Mouse (Mus musculus) kidney, embryonic 15.5 days (tissue): Measurements from ENCODE around the gene Btbd11. TPM values are rescaled to one million over a fixed set of nuclear protein-coding genes. Genes with fewer than 3 reads are reported as not detected.

ENCODE experiments used
- ATAC-seq: fragments of 200-750 bp; cut with Nextera tagmentation; replicated peaks from 2 replicates; pipeline ENCODE4 v1.8.0; 2017; ENCODE audit warnings: moderate TSS enrichment; ENCODE audit not compliant: low FRiP score
- H3K27ac ChIP-seq: fragments of 300-500 bp; sonication (generic); 2 replicates; pipeline ENCODE4 v1.5.1; 2015; ENCODE audit warnings: mild to moderate bottlenecking, inconsistent platforms
- H3K27me3 ChIP-seq: fragments of 300-500 bp; sonication (generic); 2 replicates; pipeline ENCODE4 v1.6.1; 2015; ENCODE audit warnings: inconsistent platforms
- H3K36me3 ChIP-seq: fragments of 300-500 bp; sonication (generic); 2 replicates; pipeline ENCODE4 v1.6.1; 2015; ENCODE audit warnings: inconsistent platforms
- H3K4me1 ChIP-seq: fragments of 300-500 bp; sonication (generic); 2 replicates; pipeline ENCODE4 v1.6.1; 2015; ENCODE audit warnings: inconsistent platforms
- H3K4me2 ChIP-seq: fragments of 300-500 bp; sonication (generic); 2 replicates; pipeline ENCODE4 v1.6.1; 2015; ENCODE audit warnings: moderate library complexity, mild to moderate bottlenecking, inconsistent platforms
- H3K4me3 ChIP-seq: fragments of 300-500 bp; sonication (generic); replicated peaks from 2 replicates; pipeline ENCODE4 v1.5.1; 2015; ENCODE audit warnings: mild to moderate bottlenecking, inconsistent platforms
- H3K9ac ChIP-seq: fragments of 300-500 bp; sonication (generic); 2 replicates; pipeline ENCODE4 v1.6.1; 2015; ENCODE audit warnings: mild to moderate bottlenecking, inconsistent platforms
- H3K9me3 ChIP-seq: fragments of 300-500 bp; sonication (generic); replicated peaks from 2 replicates; pipeline ENCODE4 v1.6.1; 2016; ENCODE audit warnings: inconsistent platforms
- WGBS: fragments of 180-500 bp; shearing (Covaris S2); methylation state at CpG from one replicate; pipeline ENCODE4 v1.1.7; 2015; ENCODE audit warnings: mixed read lengths; 5-methylcytosine and 5-hydroxymethylcytosine counted together
- polyA plus RNA-seq: library from polyadenylated mRNA; unstranded; fragments of >200 nt; fragmentation: Nextera tagmentation; extraction: Ambion mirVana; gene quantifications from 2 replicates; pipeline ENCODE4 v1.2.1, GENCODE M21; 2015

The Btbd11 gene
- polyA plus RNA-seq, 1 experiment from 2014 or later: 12.2 TPM

GRCm38 (mm10) chr10:85437217-85437616 is 50.6 kb downstream of the Btbd11 start:
- no peaks in the 10 kb centered on the region for H3K9me3 ChIP-seq
- H3K27me3 ChIP-seq: no peaks in the 10 kb centered on the region
- WGBS: 88% methylated on average over 3 of the region's 3 CpGs
- ATAC-seq: no peak
- no peak overlapping the region for H3K27ac ChIP-seq
- H3K9ac ChIP-seq: no peak overlapping the region
- H3K4me3 ChIP-seq: no peak overlapping the region
- H3K36me3 ChIP-seq: no peaks in the 10 kb centered on the region
- H3K4me1 ChIP-seq: no peaks in the 10 kb centered on the region
- H3K4me2 ChIP-seq: no peak overlapping the region

GRCm38 (mm10) chr10:85443371-85443770 is 56.8 kb downstream of the Btbd11 start:
- no peak for ATAC-seq
- no peaks in the 10 kb centered on the region for H3K36me3 ChIP-seq

GRCm38 (mm10) chr10:85445891-85446290 is 59.3 kb downstream of the Btbd11 start:
- WGBS: 92% methylated on average over 3 of the region's 3 CpGs
- no peaks in the 10 kb centered on the region for H3K27me3 ChIP-seq
- ATAC-seq: no peak
- no peak overlapping the region for H3K9ac ChIP-seq
- no peaks in the 10 kb centered on the region for H3K36me3 ChIP-seq
- no peak overlapping the region for H3K27ac ChIP-seq
- no peak overlapping the region for H3K4me3 ChIP-seq
- H3K4me1 ChIP-seq: no peaks in the 10 kb centered on the region
- H3K9me3 ChIP-seq: no peaks in the 10 kb centered on the region
- H3K4me2 ChIP-seq: no peak overlapping the region

More at GRCm38 (mm10) chr10:85443371-85443770, 56.8 kb downstream of the Btbd11 start:
- Histone ChIP-seq H3K9ac (no peak overlapping the region), H3K9me3 (no peaks in the 10 kb centered on the region), H3K4me1 (no peaks in the 10 kb centered on the region), H3K4me3 (no peak overlapping the region), H3K27me3 (no peaks in the 10 kb centered on the region), H3K4me2 (no peak overlapping the region), H3K27ac (no peak overlapping the region)
- WGBS: 98% methylated on average over 3 of the region's 3 CpGs

DNA sequence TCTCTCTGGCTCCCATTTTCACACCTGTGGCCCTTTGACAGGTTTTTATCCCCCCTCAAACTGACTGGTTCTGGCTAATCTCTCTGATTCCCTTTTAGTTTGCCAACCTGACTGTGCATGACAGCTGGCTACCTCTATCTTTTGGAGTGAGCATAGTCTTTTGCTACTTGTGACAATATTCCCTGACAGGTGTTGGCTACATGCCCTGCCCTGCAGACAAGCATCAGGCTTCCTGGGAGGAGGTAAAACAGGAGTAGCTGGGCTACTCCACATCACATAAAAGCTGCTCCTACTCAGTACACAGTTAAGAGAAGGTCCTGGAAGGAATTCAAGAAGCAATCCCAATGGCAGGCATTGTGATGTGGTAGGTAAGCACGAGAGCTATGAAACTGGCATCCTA is 60.1 kb downstream of the Btbd11 start:
- no peak for ATAC-seq
- no peak overlapping the region for H3K4me3 ChIP-seq
- no peaks in the 10 kb centered on the region for H3K4me1 ChIP-seq
- H3K27ac ChIP-seq: no peak overlapping the region
- H3K4me2 ChIP-seq: no peak overlapping the region
- no peaks in the 10 kb centered on the region for H3K36me3 ChIP-seq
- no peaks in the 10 kb centered on the region for H3K9me3 ChIP-seq
- 88% methylated on average over 1 of the region's 1 CpGs for WGBS
- no peak overlapping the region for H3K9ac ChIP-seq
- no peaks in the 10 kb centered on the region for H3K27me3 ChIP-seq

DNA sequence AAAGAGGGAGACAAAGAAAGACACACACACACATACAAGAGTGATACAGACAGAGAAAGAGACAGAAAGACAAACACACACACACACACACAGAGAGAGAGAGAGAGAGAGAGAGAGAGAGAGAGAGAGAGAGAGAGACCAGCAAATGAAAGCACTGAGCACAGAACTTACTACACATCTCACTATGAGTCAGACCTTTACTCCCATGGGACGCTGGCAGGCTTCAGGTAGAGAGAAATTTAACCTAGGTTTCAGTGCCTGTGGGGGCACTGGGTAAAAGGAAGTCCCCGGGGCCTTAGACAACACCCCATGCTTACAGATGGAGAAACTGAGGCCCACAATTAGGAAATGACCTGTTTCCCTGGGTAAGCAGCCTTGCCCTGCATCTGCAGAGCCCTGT is 61.3 kb downstream of the Btbd11 start:
- Histone ChIP-seq H3K4me2 (no peak overlapping the region), H3K9ac (no peak overlapping the region), H3K36me3 (no peaks in the 10 kb centered on the region), H3K27me3 (no peaks in the 10 kb centered on the region), H3K4me1 (no peaks in the 10 kb centered on the region), H3K9me3 (no peaks in the 10 kb centered on the region), H3K27ac (no peak overlapping the region), H3K4me3 (no peak overlapping the region)
- ATAC-seq: no peak
- 78% methylated on average over 2 of the region's 2 CpGs for WGBS

GRCm38 (mm10) chr10:85451629-85452368 is 65.2 kb downstream of the Btbd11 start:
- Histone ChIP-seq H3K4me2 (no peak overlapping the region), H3K27ac (no peak overlapping the region), H3K36me3 (no peaks in the 10 kb centered on the region), H3K9ac (no peak overlapping the region), H3K27me3 (no peaks in the 10 kb centered on the region), H3K4me1 (peaks cover 12% of the 10 kb centered on the region; the same call in 1 of the 2 replicates), H3K9me3 (no peaks in the 10 kb centered on the region), H3K4me3 (no peak overlapping the region)
- ATAC-seq: no peak
- 28% methylated on average over 8 of the region's 8 CpGs for WGBS

DNA sequence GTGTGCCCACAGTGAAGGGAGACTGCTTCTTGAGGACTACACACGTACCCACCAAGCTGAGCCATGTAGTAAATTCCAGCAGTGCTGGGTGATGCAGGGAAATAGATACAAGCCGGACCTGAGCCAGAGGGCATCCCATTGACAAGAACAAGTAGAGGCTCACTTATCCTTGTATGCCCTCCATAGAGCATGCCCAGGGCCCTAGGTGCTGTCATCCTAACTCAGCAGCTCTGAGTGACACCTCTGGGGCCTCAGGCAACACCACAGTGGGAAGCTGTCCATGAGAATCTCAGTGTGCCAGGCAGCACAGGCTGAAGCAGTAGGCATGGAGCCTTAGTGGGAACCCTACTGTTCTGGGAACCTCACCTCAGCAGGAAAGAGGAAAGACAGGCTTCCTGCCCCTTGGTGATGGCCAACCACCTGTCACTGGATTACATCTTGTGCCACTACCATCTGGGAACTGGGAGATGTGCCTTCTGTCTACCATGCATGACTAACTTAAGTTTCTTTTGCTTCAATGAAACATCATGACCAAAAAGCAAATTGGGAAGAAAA is 66.7 kb downstream of the Btbd11 start:
- ATAC-seq: no peak
- Histone ChIP-seq H3K36me3 (no peaks in the 10 kb centered on the region), H3K4me3 (no peak overlapping the region), H3K27ac (no peak overlapping the region), H3K9me3 (no peaks in the 10 kb centered on the region), H3K9ac (no peak overlapping the region), H3K27me3 (no peaks in the 10 kb centered on the region), H3K4me1 (peaks cover 12% of the 10 kb centered on the region; the same call in 1 of the 2 replicates), H3K4me2 (no peak overlapping the region)
- WGBS: 81% methylated on average over 2 of the region's 2 CpGs

DNA sequence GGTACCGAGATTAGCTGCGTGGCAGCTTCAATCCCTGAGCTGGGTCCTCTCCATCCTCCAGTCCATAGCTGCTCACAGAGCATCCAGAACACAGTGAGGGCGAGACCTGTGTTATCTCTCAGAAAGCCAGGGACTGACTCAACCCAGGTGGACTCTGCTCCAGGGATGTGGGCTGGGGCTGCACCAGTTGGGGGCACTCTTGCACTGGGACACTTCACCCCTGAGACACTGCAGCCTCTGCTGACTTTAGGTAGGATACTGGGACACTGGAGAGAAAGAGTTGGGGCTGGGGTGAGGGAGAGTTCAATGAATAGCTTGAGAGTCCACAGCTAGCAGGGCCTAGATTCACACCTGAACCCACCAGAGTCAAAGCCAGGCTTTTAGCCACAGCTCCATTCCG is 69.4 kb downstream of the Btbd11 start:
- WGBS: 66% methylated on average over 4 of the region's 4 CpGs

GRCm38 (mm10) chr10:85458744-85459344 is 72.2 kb downstream of the Btbd11 start:
- peak; percentile 87 for ATAC-seq
- no peak overlapping the region for H3K4me3 ChIP-seq
- H3K4me2 ChIP-seq: peak overlapping the region; percentile 36
- H3K36me3 ChIP-seq: no peaks in the 10 kb centered on the region
- H3K4me1 ChIP-seq: peaks cover 23% of the 10 kb centered on the region
- no peaks in the 10 kb centered on the region for H3K27me3 ChIP-seq
- H3K9ac ChIP-seq: no peak overlapping the region
- no peaks in the 10 kb centered on the region for H3K9me3 ChIP-seq
- WGBS: 24% methylated on average over 17 of the region's 17 CpGs
- no peak overlapping the region for H3K27ac ChIP-seq

More for the DNA sequence above, 69.4 kb downstream of the Btbd11 start:
- ATAC-seq: 0 out of 2 replicates have a peak, but pooled peaks have one; percentile 30
- Histone ChIP-seq H3K36me3 (no peaks in the 10 kb centered on the region), H3K4me2 (no peak overlapping the region), H3K4me3 (no peak overlapping the region), H3K9ac (no peak overlapping the region), H3K27ac (no peak overlapping the region), H3K9me3 (no peaks in the 10 kb centered on the region), H3K4me1 (peaks cover 21% of the 10 kb centered on the region), H3K27me3 (no peaks in the 10 kb centered on the region)

DNA sequence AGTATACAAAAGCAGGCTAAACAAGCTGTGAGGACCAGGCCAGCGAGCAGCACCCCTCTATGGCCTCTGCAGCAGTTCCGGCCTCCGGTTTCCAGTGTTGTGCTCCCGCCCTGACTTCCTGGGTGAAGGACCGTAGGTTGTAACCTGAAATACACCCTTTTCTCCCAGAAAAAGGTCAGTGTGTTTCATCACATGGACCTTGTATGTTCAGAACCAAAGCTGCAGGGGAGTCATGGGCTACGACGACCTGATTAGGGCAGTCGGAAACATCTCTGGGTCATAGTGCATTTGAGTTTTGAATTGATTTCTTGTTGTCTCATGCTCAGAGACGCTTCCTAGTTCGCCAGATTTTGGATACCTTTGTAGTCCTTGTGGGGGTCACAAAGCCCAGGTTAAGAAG is 74.1 kb downstream of the Btbd11 start:
- no peak overlapping the region for H3K27ac ChIP-seq
- WGBS: 87% methylated on average over 10 of the region's 10 CpGs
- no peaks in the 10 kb centered on the region for H3K27me3 ChIP-seq
- no peak overlapping the region for H3K4me3 ChIP-seq
- peaks cover 28% of the 10 kb centered on the region for H3K4me1 ChIP-seq
- no peak overlapping the region for H3K4me2 ChIP-seq
- H3K36me3 ChIP-seq: no peaks in the 10 kb centered on the region
- ATAC-seq: no peak
- no peak overlapping the region for H3K9ac ChIP-seq
- no peaks in the 10 kb centered on the region for H3K9me3 ChIP-seq

DNA sequence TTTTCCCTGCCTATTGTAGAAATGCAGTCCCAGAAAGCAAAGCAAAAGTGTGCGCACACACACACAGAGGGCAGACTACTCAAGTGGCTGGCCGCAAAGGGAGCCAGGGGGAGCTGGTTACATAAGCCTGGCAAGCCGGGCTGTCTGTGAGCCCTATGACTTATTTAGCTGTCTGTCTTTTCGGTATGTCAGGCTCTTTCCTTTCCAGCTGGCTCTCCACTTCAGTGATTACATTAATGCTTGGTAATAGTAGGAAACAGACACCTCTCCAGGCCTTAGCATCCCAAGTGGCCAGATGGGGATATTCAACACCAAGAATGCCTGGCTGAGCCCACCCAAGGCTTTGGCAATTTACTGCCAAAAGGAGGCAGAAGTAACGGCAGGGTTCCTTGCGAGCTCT is 77.5 kb downstream of the Btbd11 start:
- H3K4me1 ChIP-seq: peaks cover 37% of the 10 kb centered on the region
- H3K36me3 ChIP-seq: no peaks in the 10 kb centered on the region
- no peaks in the 10 kb centered on the region for H3K27me3 ChIP-seq
- 28% methylated on average over 6 of the region's 6 CpGs for WGBS
- no peak overlapping the region for H3K4me3 ChIP-seq
- ATAC-seq: peak; percentile 67
- H3K9me3 ChIP-seq: no peaks in the 10 kb centered on the region
- H3K9ac ChIP-seq: no peak overlapping the region
- no peak overlapping the region for H3K4me2 ChIP-seq
- H3K27ac ChIP-seq: no peak overlapping the region

- Histone ChIP-seq H3K27ac (no peak overlapping the region), H3K36me3 (no peaks in the 10 kb centered on the region), H3K9ac (no peak overlapping the region), H3K4me2 (no peak overlapping the region), H3K4me1 (peaks cover 39% of the 10 kb centered on the region), H3K27me3 (no peaks in the 10 kb centered on the region), H3K9me3 (no peaks in the 10 kb centered on the region), H3K4me3 (no peak overlapping the region)
- WGBS: 70% methylated on average over 13 of the region's 13 CpGs
- no peak for ATAC-seq
Observed at GRCm38 (mm10) chr10:85465516-85466408, 79.1 kb downstream of the Btbd11 start.
